Mouse (Mus musculus): ENCODE measurements around the gene Cc2d2b.

Gene Cc2d2b

GRCm38 (mm10) chr19:40748559-40748958 lies at the start of gene Cc2d2b:
TSS of gene Cc2d2b (plus strand) at chr19:40748753.
- no peak for DNase-seq (ENCODE audit: extremely low read depth, insufficient read length, low spot score)

- no peak for DNase-seq (ENCODE audit: extremely low read depth, insufficient read length, low spot score)
Measured at GRCm38 (mm10) chr19:40699816-40700215, 48.7 kb upstream of the Cc2d2b start.

GRCm38 (mm10) chr19:40702406-40702805 lies 46.1 kb upstream of the Cc2d2b start:
- DNase-seq (ENCODE audit: extremely low read depth, insufficient read length, low spot score), result no peak

- DNase-seq (ENCODE audit: extremely low read depth, insufficient read length, low spot score), result no peak
Measured at GRCm38 (mm10) chr19:40712889-40713628, 35.5 kb upstream of the Cc2d2b start.

- DNase-seq (ENCODE audit: extremely low read depth, insufficient read length, low spot score), result no peak
Measured at GRCm38 (mm10) chr19:40714700-40715099, 33.9 kb upstream of the Cc2d2b start.

- DNase-seq (ENCODE audit: extremely low read depth, insufficient read length, low spot score), result no peak
Measured at GRCm38 (mm10) chr19:40716981-40717380, 31.6 kb upstream of the Cc2d2b start.

- no peak for DNase-seq (ENCODE audit: extremely low read depth, insufficient read length, low spot score)
Measured at GRCm38 (mm10) chr19:40719439-40720105, 29.0 kb upstream of the Cc2d2b start.

- DNase-seq (ENCODE audit: extremely low read depth, insufficient read length, low spot score), result no peak
Measured at GRCm38 (mm10) chr19:40720381-40720780, 28.2 kb upstream of the Cc2d2b start.

- DNase-seq (ENCODE audit: extremely low read depth, insufficient read length, low spot score), result no peak
Measured at GRCm38 (mm10) chr19:40722137-40723038, 26.2 kb upstream of the Cc2d2b start.

- no peak for DNase-seq (ENCODE audit: extremely low read depth, insufficient read length, low spot score)
Measured at GRCm38 (mm10) chr19:40723516-40723915, 25.0 kb upstream of the Cc2d2b start.

- DNase-seq (ENCODE audit: extremely low read depth, insufficient read length, low spot score), result no peak
Measured at GRCm38 (mm10) chr19:40726148-40726547, 22.4 kb upstream of the Cc2d2b start.

GRCm38 (mm10) chr19:40726614-40727013 lies 21.9 kb upstream of the Cc2d2b start:
- no peak for DNase-seq (ENCODE audit: extremely low read depth, insufficient read length, low spot score)

GRCm38 (mm10) chr19:40728213-40728612 lies 20.3 kb upstream of the Cc2d2b start:
- DNase-seq (ENCODE audit: extremely low read depth, insufficient read length, low spot score), result no peak

- no peak for DNase-seq (ENCODE audit: extremely low read depth, insufficient read length, low spot score)
Measured at GRCm38 (mm10) chr19:40728732-40729420, 19.7 kb upstream of the Cc2d2b start.

- DNase-seq (ENCODE audit: extremely low read depth, insufficient read length, low spot score), result no peak
Measured at GRCm38 (mm10) chr19:40733409-40733808, 15.1 kb upstream of the Cc2d2b start.

- no peak for DNase-seq (ENCODE audit: extremely low read depth, insufficient read length, low spot score)
Measured at GRCm38 (mm10) chr19:40733849-40734248, 14.7 kb upstream of the Cc2d2b start.

GRCm38 (mm10) chr19:40736680-40737512 lies 11.7 kb upstream of the Cc2d2b start:
- no peak for DNase-seq (ENCODE audit: extremely low read depth, insufficient read length, low spot score)

- no peak for DNase-seq (ENCODE audit: extremely low read depth, insufficient read length, low spot score)
Measured at GRCm38 (mm10) chr19:40737613-40738012, 10.9 kb upstream of the Cc2d2b start.

- DNase-seq (ENCODE audit: extremely low read depth, insufficient read length, low spot score), result no peak
Measured at GRCm38 (mm10) chr19:40738683-40739324, 9.7 kb upstream of the Cc2d2b start.
